Mouse (Mus musculus): ENCODE data around the gene Rdh12.

Rdh12 gene

DNA sequence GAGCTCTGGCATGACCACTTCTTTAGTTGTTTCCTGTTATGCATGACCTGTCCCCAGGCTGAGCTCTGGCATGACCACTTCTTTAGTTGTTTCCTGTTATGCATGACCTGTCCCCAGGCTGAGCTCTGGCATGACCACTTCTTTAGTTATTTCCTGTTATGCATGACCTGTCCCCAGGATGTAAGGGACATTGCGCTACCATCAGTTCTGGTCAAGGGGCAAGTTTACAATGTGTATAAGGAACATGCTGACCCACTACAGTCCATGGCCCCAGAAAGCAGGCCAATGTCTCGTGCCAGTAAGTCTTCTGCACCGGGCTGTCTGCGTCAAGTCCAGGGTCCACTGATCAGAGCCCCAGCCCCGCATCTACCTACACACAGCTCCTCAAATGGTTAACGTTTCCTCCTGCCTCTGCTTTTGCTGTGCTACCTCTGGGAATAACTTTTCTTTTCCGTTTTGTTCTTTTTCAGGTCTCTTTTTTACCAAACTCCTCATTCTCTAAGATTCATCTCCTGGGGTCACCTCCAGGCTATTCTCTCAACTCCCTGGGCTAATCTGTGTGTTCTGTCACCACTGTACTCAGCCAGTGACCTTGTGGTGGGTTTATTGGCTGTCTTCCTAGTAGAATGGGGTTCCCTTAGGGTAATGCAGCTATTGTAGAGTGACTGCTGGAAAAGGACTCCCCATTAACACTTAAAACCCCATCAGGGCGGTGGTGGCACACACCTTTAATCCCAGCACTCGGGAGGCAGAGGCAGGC, 44.8 kb downstream of the Rdh12 start:
- DNase-seq (ENCODE audit: low spot score): no peak

DNA sequence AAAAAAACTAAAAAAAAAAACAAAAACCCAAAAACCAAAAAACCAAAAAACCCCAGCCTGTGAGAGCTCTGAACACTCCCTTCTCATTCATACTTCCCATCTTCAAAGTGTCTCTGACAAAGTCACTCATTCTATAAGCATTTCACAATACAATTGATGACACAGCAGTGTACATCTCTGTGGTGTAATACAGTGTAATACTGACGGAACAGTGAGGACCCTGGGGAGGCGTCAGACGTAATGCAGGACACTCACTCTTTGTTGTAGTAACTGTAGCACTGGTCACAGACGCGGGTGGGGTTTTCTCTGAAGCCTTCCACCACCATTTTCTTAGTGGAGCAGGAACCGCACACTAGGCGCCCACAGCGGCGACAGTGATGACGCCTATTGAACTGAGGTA, 46.3 kb downstream of the Rdh12 start:
- DNase-seq (ENCODE audit: low spot score): no peak

DNA sequence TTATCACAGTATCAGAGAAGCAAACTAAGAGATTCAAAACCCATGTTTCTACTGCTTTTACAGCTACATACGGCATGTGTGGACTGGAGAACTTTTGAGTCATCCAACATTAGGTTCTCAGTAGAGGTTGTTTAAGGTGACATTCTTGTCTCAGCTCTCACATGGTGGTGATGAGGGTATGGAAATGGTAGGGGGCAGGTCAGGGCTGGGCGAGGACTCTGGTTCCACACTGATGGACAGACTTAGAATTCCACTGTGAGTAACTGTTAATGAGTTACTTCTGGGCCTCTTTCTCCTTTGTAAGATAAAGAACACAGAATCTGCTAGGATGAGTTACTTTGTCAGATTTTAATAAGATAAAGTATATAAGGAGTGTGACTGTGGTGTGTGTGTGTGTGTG, 51.4 kb downstream of the Rdh12 start:
- DNase-seq (ENCODE audit: low spot score): no peak

DNA sequence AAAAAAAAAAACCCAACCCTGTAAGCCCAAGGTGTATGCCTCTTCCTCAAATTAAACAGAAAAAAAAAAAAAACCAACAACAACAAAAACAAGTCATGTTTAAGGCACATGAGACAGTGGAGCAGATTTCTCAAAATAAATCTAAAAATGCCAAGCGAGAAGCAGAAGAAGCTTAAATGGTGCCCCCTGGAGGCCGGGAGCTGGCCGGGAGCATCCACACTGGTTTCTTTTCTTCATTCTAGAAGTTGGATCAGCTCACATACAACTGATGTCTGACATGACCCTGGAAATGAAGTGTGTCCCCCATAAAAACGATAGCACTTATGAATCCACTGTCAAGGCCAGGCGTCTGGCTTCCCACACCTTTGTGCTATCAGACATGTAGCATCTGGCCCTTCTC, 52.3 kb downstream of the Rdh12 start:
- peak; percentile 13 for DNase-seq (ENCODE audit: low spot score)

All from spleen, adult 12 weeks (tissue).